Comparison of ENCODE assay signal across 8 mouse cellular contexts in genomic region chr17:46557321-46557720, GRCm38 (mm10). TPM values are rescaled to one million over a fixed set of nuclear protein-coding genes. Genes with fewer than 3 reads are reported as not detected.
DNase-seq lines count a peak whose midpoint lies in the region; ATAC-seq and TF ChIP-seq lines count a peak whose summit lies in the region.
"Not testable (repeated sequence)": the region's sequence is repeated elsewhere in the genome, so short reads cannot be mapped to it uniquely, and the experiment has no call there.

No protein-coding gene starts in this region.

- not testable (repeated sequence) for TF ChIP-seq EP300 in lung, postnatal 0 days (IDR thresholded peaks at IDR 0.05)

- peak overlapping the region; percentile 75; the same call in 1 of the 2 replicates for H3K4me2 ChIP-seq in embryonic facial prominence, embryonic 14.5 days (ENCODE audit: low read depth, low read length)
- 0 out of 2 replicates have a peak overlapping the region, but pooled peaks have one; percentile 94 for H3K4me2 ChIP-seq in hindbrain, embryonic 11.5 days (replicated peaks; ENCODE audit: low read depth, low read length)
- H3K4me2 ChIP-seq in kidney, embryonic 14.5 days (replicated peaks; ENCODE audit: low read depth, low read length): 0 out of 2 replicates have a peak overlapping the region, but pooled peaks have one; percentile 74
- peak overlapping the region; percentile 87; the same call in 1 of the 2 replicates for H3K4me2 ChIP-seq in limb, embryonic 15.5 days
- H3K4me2 ChIP-seq in lung, postnatal 0 days (replicated peaks; ENCODE audit: low read depth, low read length): 0 out of 2 replicates have a peak overlapping the region, but pooled peaks have one; percentile 94
- peak overlapping the region; percentile 89 for H3K4me2 ChIP-seq in neural tube, embryonic 12.5 days (replicated peaks)

- H3K9ac ChIP-seq in embryonic facial prominence, embryonic 14.5 days (ENCODE audit: low read depth, low read length): peak overlapping the region; percentile 65; the same call in 1 of the 2 replicates
- not testable (repeated sequence) for H3K9ac ChIP-seq in hindbrain, embryonic 11.5 days (ENCODE audit: low read depth, low read length); limb, embryonic 15.5 days; lung, postnatal 0 days (replicated peaks; ENCODE audit: low read depth); neural tube, embryonic 12.5 days
- H3K9ac ChIP-seq in kidney, embryonic 14.5 days (ENCODE audit: low read depth, low read length): 0 out of 2 replicates have a peak overlapping the region, but pooled peaks have one; percentile 53

- TF ChIP-seq CTCF in lung, postnatal 0 days (IDR thresholded peaks at IDR 0.05): not testable (repeated sequence)

- H3K4me3 ChIP-seq in embryonic facial prominence, embryonic 14.5 days (ENCODE audit: low read depth, low read length): peak overlapping the region; percentile 91; the same call in 1 of the 2 replicates
- H3K4me3 ChIP-seq in hindbrain, embryonic 11.5 days (ENCODE audit: low read depth, low read length); kidney, embryonic 14.5 days (ENCODE audit: low read length); limb, embryonic 15.5 days; lung, postnatal 0 days (ENCODE audit: low read depth, low read length); neural tube, embryonic 12.5 days: not testable (repeated sequence)

- H3K27me3 ChIP-seq in embryonic facial prominence, embryonic 14.5 days (replicated peaks; ENCODE audit: control insufficient read depth, insufficient read depth, low read length); hindbrain, embryonic 11.5 days (ENCODE audit: control insufficient read depth, insufficient read depth, low read length); kidney, embryonic 14.5 days (ENCODE audit: control insufficient read depth, insufficient read depth, low read length); limb, embryonic 15.5 days; lung, postnatal 0 days (replicated peaks; ENCODE audit: insufficient read depth, low read length); neural tube, embryonic 12.5 days (replicated peaks): not testable (repeated sequence)

- peak overlapping the region; percentile 91 for H3K27ac ChIP-seq in embryonic facial prominence, embryonic 14.5 days (replicated peaks; ENCODE audit: low read depth, low read length)
- peak overlapping the region; percentile 65; the same call in 1 of the 2 replicates for H3K27ac ChIP-seq in hindbrain, embryonic 11.5 days (ENCODE audit: low read depth, low read length)
- peak overlapping the region; percentile 90; the same call in 1 of the 2 replicates for H3K27ac ChIP-seq in kidney, embryonic 14.5 days (ENCODE audit: low read depth, low read length)
- peak overlapping the region; percentile 90; the same call in 1 of the 2 replicates for H3K27ac ChIP-seq in limb, embryonic 15.5 days
- peak overlapping the region; percentile 79; the same call in 1 of the 2 replicates for H3K27ac ChIP-seq in lung, postnatal 0 days (ENCODE audit: low read length)
- H3K27ac ChIP-seq in neural tube, embryonic 12.5 days: not testable (repeated sequence)

- not testable (repeated sequence) for H3K36me3 ChIP-seq in embryonic facial prominence, embryonic 14.5 days (ENCODE audit: control insufficient read depth, insufficient read depth, low read length); hindbrain, embryonic 11.5 days (ENCODE audit: control insufficient read depth, insufficient read depth, low read length); kidney, embryonic 14.5 days (ENCODE audit: control insufficient read depth, insufficient read depth, low read length); limb, embryonic 15.5 days; lung, postnatal 0 days (ENCODE audit: insufficient read depth, low read length); neural tube, embryonic 12.5 days

- DNase-seq in 416B (ENCODE audit: low read depth): peak; percentile 28
- DNase-seq in embryonic facial prominence, embryonic 14.5 days (ENCODE audit: low spot score); hindbrain, embryonic 11.5 days (ENCODE audit: low spot score); lung, postnatal 0 days (ENCODE audit: low spot score): not testable (repeated sequence)
- peak; percentile 94 for DNase-seq in heart, adult 11 months

- not testable (repeated sequence) for H3K9me3 ChIP-seq in embryonic facial prominence, embryonic 14.5 days (ENCODE audit: control insufficient read depth, low read length); hindbrain, embryonic 11.5 days (ENCODE audit: control insufficient read depth, low read length); kidney, embryonic 14.5 days (ENCODE audit: control insufficient read depth, low read length); limb, embryonic 15.5 days; lung, postnatal 0 days (ENCODE audit: low read length); neural tube, embryonic 12.5 days

- ATAC-seq in embryonic facial prominence, embryonic 14.5 days (ENCODE audit: low read depth); hindbrain, embryonic 11.5 days (ENCODE audit: low FRiP score); kidney, embryonic 14.5 days (ENCODE audit: low FRiP score, low TSS enrichment); limb, embryonic 15.5 days (ENCODE audit: insufficient number of reproducible peaks, low FRiP score, low TSS enrichment, low read depth); lung, postnatal 0 days; neural tube, embryonic 12.5 days (ENCODE audit: low FRiP score, low read depth): not testable (repeated sequence)

- H3K4me1 ChIP-seq in embryonic facial prominence, embryonic 14.5 days (ENCODE audit: control insufficient read depth, insufficient read depth, low read length): peaks cover 28% of the 10 kb centered on the region
- H3K4me1 ChIP-seq in hindbrain, embryonic 11.5 days (replicated peaks; ENCODE audit: control insufficient read depth, insufficient read depth, low read length): peaks cover 17% of the 10 kb centered on the region
- peaks cover 24% of the 10 kb centered on the region for H3K4me1 ChIP-seq in kidney, embryonic 14.5 days (ENCODE audit: control insufficient read depth, insufficient read depth, low read length)
- peaks cover 36% of the 10 kb centered on the region for H3K4me1 ChIP-seq in limb, embryonic 15.5 days
- peaks cover 14% of the 10 kb centered on the region for H3K4me1 ChIP-seq in lung, postnatal 0 days (ENCODE audit: insufficient read depth, low read depth, low read length)
- peaks cover 36% of the 10 kb centered on the region for H3K4me1 ChIP-seq in neural tube, embryonic 12.5 days

RNA-seq across cellular contexts. Expression of gene Srf, which starts 1.3 kb away (rescaled TPM):
- polyA plus RNA-seq in embryonic facial prominence, embryonic 14.5 days (2014; fragmentation: Nextera tagmentation; extraction: Ambion mirVana): 10.5 and 14.0 TPM in 2 replicates
- 5.1 and 8.2 TPM in 2 replicates for polyA plus RNA-seq in hindbrain, embryonic 11.5 days (2014; fragmentation: Nextera tagmentation; extraction: Ambion mirVana)
- polyA plus RNA-seq in kidney, embryonic 14.5 days (2014; fragmentation: Nextera tagmentation; extraction: Ambion mirVana): 10.3 and 12.8 TPM in 2 replicates
- 6.4 and 7.1 TPM in 2 replicates for polyA plus RNA-seq in limb, embryonic 15.5 days (2015; fragmentation: Nextera tagmentation; extraction: Ambion mirVana)
- 5.1 and 5.6 TPM in 2 replicates for polyA plus RNA-seq in lung, postnatal 0 days (2015; fragmentation: Nextera tagmentation; extraction: Ambion mirVana)
- 5.6 and 8.4 TPM in 2 replicates for polyA plus RNA-seq in neural tube, embryonic 12.5 days (2016; fragmentation: Nextera tagmentation; extraction: Ambion mirVana)

RNA-seq across cellular contexts. Expression of gene Cul9, which starts 11.1 kb away (rescaled TPM):
- 5.5 and 6.0 TPM in 2 replicates for polyA plus RNA-seq in embryonic facial prominence, embryonic 14.5 days (2014; fragmentation: Nextera tagmentation; extraction: Ambion mirVana)
- 4.7 and 4.8 TPM in 2 replicates for polyA plus RNA-seq in hindbrain, embryonic 11.5 days (2014; fragmentation: Nextera tagmentation; extraction: Ambion mirVana)
- 3.0 and 4.8 TPM in 2 replicates for polyA plus RNA-seq in kidney, embryonic 14.5 days (2014; fragmentation: Nextera tagmentation; extraction: Ambion mirVana)
- polyA plus RNA-seq in limb, embryonic 15.5 days (2015; fragmentation: Nextera tagmentation; extraction: Ambion mirVana): 5.2 and 7.5 TPM in 2 replicates
- polyA plus RNA-seq in lung, postnatal 0 days (2015; fragmentation: Nextera tagmentation; extraction: Ambion mirVana): 3.5 and 3.8 TPM in 2 replicates
- polyA plus RNA-seq in neural tube, embryonic 12.5 days (2016; fragmentation: Nextera tagmentation; extraction: Ambion mirVana): 13.4 and 15.3 TPM in 2 replicates
